Mouse (Mus musculus) liver, adult 2 months (tissue): ENCODE results near the gene Me3. TPM values are rescaled to one million over a fixed set of nuclear protein-coding genes. Genes with fewer than 3 reads are reported as not detected.
"Not testable (repeated sequence)": the region's sequence is repeated elsewhere in the genome, so short reads cannot be mapped to it uniquely, and the experiment has no call there.

Experiments
- DNase-seq: peaks from one replicate; pipeline ENCODE4 v3.0.0-alpha.2; 2011; ENCODE audit warnings: low read depth, low spot score; ENCODE audit errors: extremely low read depth
- H3K27ac ChIP-seq: fragments of 200-500 bp; replicated peaks from 2 replicates; pipeline ENCODE4 v1.5.1; 2012; ENCODE audit warnings: low read depth, mild to moderate bottlenecking, control low read depth, inconsistent platforms, low read length; ENCODE audit not compliant: insufficient read depth
- H3K27me3 ChIP-seq: fragments of 200-500 bp; 2 replicates; pipeline ENCODE4 v1.6.1; 2012; ENCODE audit warnings: mild to moderate bottlenecking, moderate library complexity, low read length, inconsistent platforms; ENCODE audit not compliant: control insufficient read depth, insufficient read depth
- H3K36me3 ChIP-seq: fragments of 200-500 bp; 2 replicates; pipeline ENCODE4 v1.6.1; 2012; ENCODE audit warnings: low read length, inconsistent platforms; ENCODE audit not compliant: control insufficient read depth, insufficient read depth
- H3K4me1 ChIP-seq: fragments of 200-500 bp; 2 replicates; pipeline ENCODE4 v1.6.1; 2011; ENCODE audit warnings: low read length; ENCODE audit not compliant: control insufficient read depth, insufficient read depth
- H3K4me3 ChIP-seq: fragments of 200-500 bp; 2 replicates; pipeline ENCODE4 v1.5.1; 2011; ENCODE audit warnings: low read depth, mild to moderate bottlenecking, control low read depth, low read length, moderate library complexity; ENCODE audit not compliant: insufficient read depth
- H3K79me2 ChIP-seq: fragments of 200-500 bp; 2 replicates; pipeline ENCODE4 v1.6.1; 2012; ENCODE audit warnings: inconsistent platforms, mild to moderate bottlenecking, low read length, moderate library complexity; ENCODE audit not compliant: control insufficient read depth, insufficient read depth
- H3K9ac ChIP-seq: fragments of 200-500 bp; 2 replicates; pipeline ENCODE4 v1.6.1; 2012; ENCODE audit warnings: low read depth, mild to moderate bottlenecking, control low read depth, inconsistent platforms, low read length
- CTCF ChIP-seq: fragments of 200-500 bp; IDR thresholded peaks from 2 replicates; pipeline ENCODE4 v1.5.1; 2011; ENCODE audit warnings: low read depth, low read length, control low read depth
- POLR2A ChIP-seq: fragments of 200-500 bp; IDR thresholded peaks from 2 replicates; pipeline ENCODE4 v1.6.1; 2011; ENCODE audit warnings: low read length, control low read depth; ENCODE audit not compliant: insufficient read depth; ENCODE audit errors: extremely low read depth
- WGBS: fragments of 180-500 bp; shearing (Covaris S2); methylation state at CpG from one replicate; pipeline ENCODE4 v1.1.7; 2018; 5-methylcytosine and 5-hydroxymethylcytosine counted together
- polyA plus RNA-seq: library from polyadenylated mRNA; depleted of rRNA; stranded (reverse); fragments of >200 nt; gene quantifications from 2 replicates; pipeline ENCODE4 v1.2.3, GENCODE M21; 2012
- total RNA-seq: library from RNA; depleted of rRNA; stranded (reverse); fragments of >200 nt; gene quantifications from 2 replicates; pipeline ENCODE4 v1.2.3, GENCODE M21; 2014

Gene Me3
- total and polyA plus RNA-seq, 2 experiments = 0.06 to 0.28 TPM

GRCm38 (mm10) chr7:89726712-89727111 lies 94.5 kb downstream of the Me3 start:
- Histone ChIP-seq H3K4me3 (no peak overlapping the region), H3K79me2 (no peaks in the 10 kb centered on the region), H3K9ac (no peak overlapping the region), H3K36me3 (no peaks in the 10 kb centered on the region), H3K4me1 (no peaks in the 10 kb centered on the region), H3K27me3 (no peaks in the 10 kb centered on the region), H3K27ac (no peak overlapping the region)
- DNase-seq = no peak
- 90% methylated on average over 3 of the region's 3 CpGs for WGBS
- TF ChIP-seq CTCF (no peak), POLR2A (no peak)

DNA sequence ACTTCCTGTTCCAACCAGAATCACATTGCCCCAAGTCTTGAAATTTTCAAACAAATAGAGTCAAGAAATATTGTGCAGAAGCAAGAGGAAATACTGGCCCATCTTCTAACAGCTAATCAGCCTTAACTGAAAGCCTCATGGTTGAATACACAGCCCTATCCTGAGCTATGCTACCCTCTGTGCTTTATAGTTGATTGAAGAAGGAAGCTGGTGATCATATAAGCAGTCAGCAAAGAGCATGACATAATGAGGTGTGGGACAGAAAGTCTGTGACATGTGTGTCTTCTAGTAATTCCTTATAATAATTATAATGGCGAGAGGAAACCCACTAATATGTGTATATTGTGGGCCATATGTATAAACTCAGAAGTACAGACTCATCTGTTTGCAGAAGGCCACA lies 95.4 kb downstream of the Me3 start:
- H3K4me3 ChIP-seq = no peak overlapping the region
- TF ChIP-seq POLR2A (no peak), CTCF (no peak)
- no peaks in the 10 kb centered on the region for H3K27me3 ChIP-seq
- DNase-seq = no peak
- no peak overlapping the region for H3K9ac ChIP-seq
- 96% methylated on average over 1 of the region's 1 CpGs for WGBS
- H3K36me3 ChIP-seq = no peaks in the 10 kb centered on the region
- no peaks in the 10 kb centered on the region for H3K79me2 ChIP-seq
- no peaks in the 10 kb centered on the region for H3K4me1 ChIP-seq
- no peak overlapping the region for H3K27ac ChIP-seq

DNA sequence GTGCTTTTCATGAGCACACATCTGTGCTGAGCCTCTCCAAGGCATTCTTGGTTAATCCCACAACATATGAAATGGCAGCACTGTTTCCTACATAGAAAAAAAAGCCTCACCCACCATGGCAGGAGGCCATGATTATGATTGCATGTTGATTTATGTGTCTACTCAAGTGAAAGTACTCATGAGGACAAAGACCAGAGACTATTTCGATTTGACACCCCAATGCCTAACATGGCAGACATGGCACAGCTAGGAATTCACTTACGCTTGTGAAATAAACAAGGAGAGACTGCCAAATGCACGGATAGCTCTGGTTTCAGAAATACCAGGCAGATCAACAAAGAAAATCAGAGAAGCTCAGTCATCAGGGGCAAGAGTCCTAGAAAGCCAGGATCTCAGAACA lies 96.2 kb downstream of the Me3 start:
- Histone ChIP-seq H3K27ac (no peak overlapping the region), H3K4me1 (no peaks in the 10 kb centered on the region), H3K9ac (no peak overlapping the region), H3K4me3 (no peak overlapping the region), H3K27me3 (no peaks in the 10 kb centered on the region), H3K79me2 (no peaks in the 10 kb centered on the region), H3K36me3 (no peaks in the 10 kb centered on the region)
- 77% methylated on average over 3 of the region's 3 CpGs for WGBS
- TF ChIP-seq CTCF (no peak), POLR2A (no peak)
- no peak for DNase-seq

- DNase-seq = no peak
- TF ChIP-seq POLR2A = no peak
- TF ChIP-seq CTCF = no peak
- no peaks in the 10 kb centered on the region for H3K27me3 ChIP-seq
- WGBS = 86% methylated on average over 2 of the region's 2 CpGs
- H3K9ac ChIP-seq = no peak overlapping the region
- H3K4me3 ChIP-seq = no peak overlapping the region
- H3K27ac ChIP-seq = no peak overlapping the region
- no peaks in the 10 kb centered on the region for H3K79me2 ChIP-seq
- no peaks in the 10 kb centered on the region for H3K4me1 ChIP-seq
- no peaks in the 10 kb centered on the region for H3K36me3 ChIP-seq
These were observed 98.3 kb downstream of the Me3 start for GRCm38 (mm10) chr7:89730514-89730913.

GRCm38 (mm10) chr7:89731115-89731514 lies 98.9 kb downstream of the Me3 start:
- not testable (repeated sequence) for H3K36me3 ChIP-seq, H3K9ac ChIP-seq, DNase-seq, H3K4me3 ChIP-seq, H3K27me3 ChIP-seq, H3K4me1 ChIP-seq, H3K79me2 ChIP-seq, H3K27ac ChIP-seq
- WGBS = 100% methylated on average over 2 of the region's 2 CpGs

GRCm38 (mm10) chr7:89748415-89748814 lies 116.2 kb downstream of the Me3 start:
- H3K4me1 ChIP-seq = no peaks in the 10 kb centered on the region; the same call in 1 of the 2 replicates
- no peaks in the 10 kb centered on the region for H3K36me3 ChIP-seq
- H3K27ac ChIP-seq = no peak overlapping the region
- 70% methylated on average over 7 of the region's 7 CpGs for WGBS
- H3K4me3 ChIP-seq = no peak overlapping the region
- TF ChIP-seq CTCF = no peak
- no peak for TF ChIP-seq POLR2A
- DNase-seq = no peak
- H3K27me3 ChIP-seq = no peaks in the 10 kb centered on the region
- no peak overlapping the region for H3K9ac ChIP-seq
- H3K79me2 ChIP-seq = no peaks in the 10 kb centered on the region
